Mouse (Mus musculus) thymus, adult 2 months (tissue): ENCODE results near the gene March10. TPM values are rescaled to one million over a fixed set of nuclear protein-coding genes. Genes with fewer than 3 reads are reported as not detected.

Experiments
- DNase-seq: peaks from one replicate; pipeline ENCODE4 v3.0.0; 2021
- H3K27ac ChIP-seq: fragments of 200-500 bp; 2 replicates; pipeline ENCODE4 v1.5.1; 2012; ENCODE audit warnings: low read length, control low read depth; ENCODE audit not compliant: control insufficient read depth, insufficient read depth
- H3K27me3 ChIP-seq: fragments of 200-500 bp; 2 replicates; pipeline ENCODE4 v1.6.1; 2012; ENCODE audit warnings: mild to moderate bottlenecking, low read length, moderate library complexity, mixed read lengths; ENCODE audit not compliant: control insufficient read depth, insufficient read depth
- H3K36me3 ChIP-seq: fragments of 200-500 bp; 2 replicates; pipeline ENCODE4 v1.6.1; 2012; ENCODE audit warnings: mild to moderate bottlenecking, low read length, moderate library complexity; ENCODE audit not compliant: control insufficient read depth, insufficient read depth
- H3K4me1 ChIP-seq: fragments of 200-500 bp; replicated peaks from 2 replicates; pipeline ENCODE4 v1.6.1; 2012; ENCODE audit warnings: low read length; ENCODE audit not compliant: control insufficient read depth, insufficient read depth
- H3K4me3 ChIP-seq: fragments of 200-500 bp; 2 replicates; pipeline ENCODE4 v1.5.1; 2012; ENCODE audit warnings: mild to moderate bottlenecking, low read length, control low read depth, moderate library complexity; ENCODE audit not compliant: control insufficient read depth, insufficient read depth
- CTCF ChIP-seq: fragments of 200-500 bp; IDR thresholded peaks from 2 replicates; pipeline ENCODE4 v1.5.1; 2012; ENCODE audit warnings: mild to moderate bottlenecking, control low read depth, low read length, moderate library complexity, borderline replicate concordance; ENCODE audit not compliant: control insufficient read depth, poor library complexity, insufficient read depth; ENCODE audit errors: extremely low read depth
- POLR2A ChIP-seq: fragments of 200-500 bp; IDR thresholded peaks from 2 replicates; pipeline ENCODE4 v1.6.1; 2012; ENCODE audit warnings: mild to moderate bottlenecking, low read length, control low read depth, moderate library complexity; ENCODE audit not compliant: control insufficient read depth, poor library complexity, insufficient read depth; ENCODE audit errors: extremely low read depth
- WGBS: fragments of 180-500 bp; shearing (Covaris S2); methylation state at CpG from one replicate; pipeline ENCODE4 v1.1.7; 2018; 5-methylcytosine and 5-hydroxymethylcytosine counted together
- polyA plus RNA-seq: library from polyadenylated mRNA; depleted of rRNA; stranded (reverse); fragments of >200 nt; gene quantifications from 2 replicates; pipeline ENCODE4 v1.2.3, GENCODE M21; 2012

Gene March10
- polyA plus RNA-seq, 1 experiment = 0.07 TPM

GRCm38 (mm10) chr11:105468436-105468835 is 11.9 kb upstream of the March10 start:
- H3K27me3 ChIP-seq = no peaks in the 10 kb centered on the region
- no peak for DNase-seq
- 96% methylated on average over 5 of the region's 5 CpGs for WGBS
- H3K36me3 ChIP-seq = no peaks in the 10 kb centered on the region
- no peaks in the 10 kb centered on the region for H3K4me1 ChIP-seq
- no peak overlapping the region for H3K4me3 ChIP-seq
- TF ChIP-seq POLR2A (no peak), CTCF (no peak)
- no peak overlapping the region for H3K27ac ChIP-seq

- TF ChIP-seq CTCF (no peak), POLR2A (no peak)
- DNase-seq = no peak
- Histone ChIP-seq H3K4me1 (no peaks in the 10 kb centered on the region), H3K27me3 (no peaks in the 10 kb centered on the region), H3K36me3 (no peaks in the 10 kb centered on the region), H3K4me3 (no peak overlapping the region), H3K27ac (no peak overlapping the region)
- 95% methylated on average over 3 of the region's 3 CpGs for WGBS
Measured at GRCm38 (mm10) chr11:105467816-105468215, 11.3 kb upstream of the March10 start.

DNA sequence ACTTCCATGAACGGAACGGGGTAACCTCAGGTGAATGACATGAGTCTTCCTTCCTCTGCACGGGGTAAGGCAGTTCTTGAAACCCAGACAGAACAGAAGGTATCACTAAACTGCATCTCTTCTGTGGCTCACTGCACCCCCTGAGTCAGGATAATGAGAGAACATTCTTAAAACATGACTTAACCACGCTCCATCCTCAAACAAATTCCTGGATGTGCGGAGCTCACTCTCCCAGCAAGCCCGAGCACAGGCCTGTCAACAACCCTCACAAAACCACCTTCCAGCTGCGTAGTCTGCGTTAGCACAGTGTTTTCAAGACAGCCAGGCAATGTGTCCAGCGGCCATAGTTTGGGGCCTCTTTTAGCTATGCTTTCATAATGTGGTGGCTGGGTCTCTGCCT is 10.7 kb upstream of the March10 start:
- no peaks in the 10 kb centered on the region for H3K27me3 ChIP-seq
- H3K4me1 ChIP-seq = no peaks in the 10 kb centered on the region
- TF ChIP-seq POLR2A = no peak
- TF ChIP-seq CTCF = no peak
- H3K4me3 ChIP-seq = no peak overlapping the region
- no peak for DNase-seq
- 44% methylated on average over 9 of the region's 9 CpGs for WGBS
- no peak overlapping the region for H3K27ac ChIP-seq
- no peaks in the 10 kb centered on the region for H3K36me3 ChIP-seq

DNA sequence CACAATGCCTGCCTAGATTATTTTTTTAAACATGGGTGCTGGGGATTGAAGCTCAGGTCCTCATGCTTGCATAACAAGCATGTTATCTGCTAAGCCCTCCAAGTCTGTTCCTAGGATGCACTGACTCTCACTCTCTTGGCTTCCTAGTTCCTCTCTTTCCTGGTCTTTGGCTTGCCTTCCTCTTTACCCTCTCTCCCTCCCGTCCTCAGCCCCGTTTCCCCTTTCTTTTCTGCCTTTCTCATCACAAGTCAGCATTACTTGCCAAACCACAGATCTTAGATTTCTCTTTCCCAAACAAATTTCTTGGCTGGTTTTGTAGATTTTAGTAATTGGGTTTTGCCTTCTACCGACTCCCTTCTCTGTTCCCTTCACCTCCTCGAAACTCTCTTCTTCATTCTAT is 10.2 kb upstream of the March10 start:
- no peak overlapping the region for H3K27ac ChIP-seq
- no peak for DNase-seq

GRCm38 (mm10) chr11:105465488-105465887 is 9.0 kb upstream of the March10 start:
- WGBS = 95% methylated on average over 9 of the region's 9 CpGs
- no peak for DNase-seq
- Histone ChIP-seq H3K4me1 (no peaks in the 10 kb centered on the region), H3K27me3 (no peaks in the 10 kb centered on the region), H3K4me3 (no peak overlapping the region), H3K36me3 (no peaks in the 10 kb centered on the region), H3K27ac (no peak overlapping the region)
- TF ChIP-seq POLR2A = no peak
- no peak for TF ChIP-seq CTCF

More for the DNA sequence above, 10.2 kb upstream of the March10 start:
- H3K36me3 ChIP-seq = no peaks in the 10 kb centered on the region
- no peak overlapping the region for H3K4me3 ChIP-seq
- no peaks in the 10 kb centered on the region for H3K27me3 ChIP-seq
- H3K4me1 ChIP-seq = no peaks in the 10 kb centered on the region
- no peak for TF ChIP-seq CTCF
- no peak for TF ChIP-seq POLR2A
- 2% methylated on average over 4 of the region's 4 CpGs for WGBS

GRCm38 (mm10) chr11:105464430-105464967 is 8.0 kb upstream of the March10 start:
- no peak overlapping the region for H3K4me3 ChIP-seq
- no peaks in the 10 kb centered on the region for H3K4me1 ChIP-seq
- H3K27me3 ChIP-seq = no peaks in the 10 kb centered on the region
- TF ChIP-seq CTCF = no peak
- no peak for TF ChIP-seq POLR2A
- no peaks in the 10 kb centered on the region for H3K36me3 ChIP-seq
- WGBS = 49% methylated on average over 8 of the region's 8 CpGs
- H3K27ac ChIP-seq = no peak overlapping the region
- DNase-seq = no peak

- Histone ChIP-seq H3K4me3 (no peak overlapping the region), H3K27ac (no peak overlapping the region), H3K27me3 (peaks cover 6% of the 10 kb centered on the region; the same call in 1 of the 2 replicates), H3K4me1 (no peaks in the 10 kb centered on the region), H3K36me3 (no peaks in the 10 kb centered on the region)
- no peak for TF ChIP-seq POLR2A
- no peak for TF ChIP-seq CTCF
- 57% methylated on average over 5 of the region's 5 CpGs for WGBS
- no peak for DNase-seq
Measured at GRCm38 (mm10) chr11:105459900-105460299, 3.4 kb upstream of the March10 start.
